Mouse (Mus musculus): ENCODE data around the gene Ppp1r21.

Gene Ppp1r21

GRCm38 (mm10) chr17:88613172-88613571 is 83.3 kb downstream of the Ppp1r21 start:
- no peak for DNase-seq (ENCODE audit: low read depth, low spot score)

GRCm38 (mm10) chr17:88613721-88614120 is 83.8 kb downstream of the Ppp1r21 start:
- no peak for DNase-seq (ENCODE audit: low read depth, low spot score)

- no peak for DNase-seq (ENCODE audit: low read depth, low spot score)
Observed at GRCm38 (mm10) chr17:88614234-88614633, 84.3 kb downstream of the Ppp1r21 start.

DNA sequence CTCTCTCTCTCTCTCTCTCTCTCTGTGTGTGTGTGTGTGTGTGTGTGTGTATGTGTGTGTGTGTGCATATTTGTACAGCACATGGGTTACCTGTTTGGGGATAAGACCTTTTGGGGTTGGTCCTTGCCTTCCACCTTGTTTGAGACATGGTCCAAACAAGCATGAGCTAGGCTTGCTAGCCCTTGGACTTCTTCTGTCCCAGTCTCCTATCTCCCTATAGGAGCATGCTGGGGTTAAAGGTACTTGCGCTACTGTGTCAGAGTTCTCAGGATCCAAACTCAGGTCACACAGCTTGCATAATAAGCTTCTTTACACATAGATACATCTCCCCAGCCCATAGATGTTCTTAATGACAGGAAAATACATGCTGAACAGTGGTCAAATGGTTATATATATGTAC is 84.8 kb downstream of the Ppp1r21 start:
- no peak for DNase-seq (ENCODE audit: low read depth, low spot score)

DNA sequence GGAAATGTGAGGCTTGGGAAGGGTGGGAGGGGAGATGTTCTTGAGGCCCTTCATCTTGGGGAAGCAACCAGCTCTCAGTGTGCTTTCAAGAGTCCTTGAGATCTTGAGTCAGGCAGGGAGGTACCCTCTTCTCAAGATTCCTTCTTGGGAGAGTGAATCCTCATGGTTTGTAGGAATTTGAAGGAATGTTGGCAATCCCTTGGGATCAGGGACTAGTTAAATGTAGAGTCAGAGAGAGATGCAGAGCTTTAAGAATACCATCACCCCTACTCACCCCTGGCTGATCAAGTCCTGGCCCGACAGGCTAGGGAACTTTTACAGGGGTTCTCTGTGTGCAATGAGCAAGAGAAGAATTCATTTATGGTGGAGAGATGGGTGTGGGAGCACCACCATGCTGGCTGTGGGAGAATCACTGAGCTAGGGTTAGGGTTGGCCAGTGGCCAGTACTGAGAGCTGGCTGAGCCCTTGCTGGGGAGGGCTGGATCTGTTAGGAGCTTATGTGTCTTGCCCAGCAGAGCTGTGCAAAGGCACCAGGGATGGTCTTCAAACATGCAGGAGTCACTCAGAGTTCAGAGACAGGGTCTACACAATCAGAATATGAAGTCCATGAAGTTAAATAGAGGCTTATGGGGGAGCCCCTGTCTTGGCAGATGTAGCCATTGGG is 85.7 kb downstream of the Ppp1r21 start:
- DNase-seq (ENCODE audit: low read depth, low spot score): no peak

GRCm38 (mm10) chr17:88620935-88621334 is 91.0 kb downstream of the Ppp1r21 start:
- no peak for DNase-seq (ENCODE audit: low read depth, low spot score)

DNA sequence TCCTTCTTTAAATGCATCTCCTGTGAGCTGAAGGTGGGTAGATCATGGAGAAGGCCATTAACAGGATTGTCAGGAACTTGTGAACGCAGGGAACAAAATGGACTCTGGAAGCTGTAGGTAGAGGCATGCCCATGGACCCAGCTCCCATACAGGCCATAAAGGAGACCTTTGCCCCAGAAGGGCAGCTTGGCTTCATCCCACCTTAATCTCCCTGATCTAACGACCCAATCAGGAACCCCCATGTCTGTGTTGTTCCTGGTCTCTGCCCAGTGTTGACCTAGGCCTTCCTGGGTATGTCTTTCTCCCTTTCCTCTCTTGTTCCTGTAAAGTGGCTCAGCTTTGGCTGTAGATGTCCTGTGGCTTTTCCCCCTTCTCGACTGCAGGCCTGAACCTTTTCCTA is 91.5 kb downstream of the Ppp1r21 start:
- DNase-seq (ENCODE audit: low read depth, low spot score): no peak

GRCm38 (mm10) chr17:88622711-88623110 is 92.8 kb downstream of the Ppp1r21 start:
- no peak for DNase-seq (ENCODE audit: low read depth, low spot score)

DNA sequence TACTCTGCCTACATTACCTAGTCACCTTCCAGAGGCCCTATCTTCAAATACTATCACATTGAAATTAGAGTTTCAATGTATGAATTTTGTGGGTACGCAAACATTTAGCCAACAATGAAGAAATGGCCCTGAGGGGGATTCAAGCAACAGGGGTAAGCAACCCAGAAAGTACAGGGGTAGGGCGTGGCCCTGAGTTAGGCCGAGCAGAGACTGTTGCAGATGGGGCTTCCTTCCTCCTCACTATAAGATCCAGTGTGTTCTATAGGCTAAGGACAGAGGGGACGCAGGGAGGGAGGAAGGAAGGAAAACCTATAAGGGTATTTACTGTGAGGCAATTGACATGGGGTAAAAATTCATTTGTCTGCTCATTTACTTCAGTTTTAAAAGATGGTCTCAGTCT is 94.5 kb downstream of the Ppp1r21 start:
- DNase-seq (ENCODE audit: low read depth, low spot score): no peak

- no peak for DNase-seq (ENCODE audit: low read depth, low spot score)
Observed at GRCm38 (mm10) chr17:88625350-88625749, 95.4 kb downstream of the Ppp1r21 start.

DNA sequence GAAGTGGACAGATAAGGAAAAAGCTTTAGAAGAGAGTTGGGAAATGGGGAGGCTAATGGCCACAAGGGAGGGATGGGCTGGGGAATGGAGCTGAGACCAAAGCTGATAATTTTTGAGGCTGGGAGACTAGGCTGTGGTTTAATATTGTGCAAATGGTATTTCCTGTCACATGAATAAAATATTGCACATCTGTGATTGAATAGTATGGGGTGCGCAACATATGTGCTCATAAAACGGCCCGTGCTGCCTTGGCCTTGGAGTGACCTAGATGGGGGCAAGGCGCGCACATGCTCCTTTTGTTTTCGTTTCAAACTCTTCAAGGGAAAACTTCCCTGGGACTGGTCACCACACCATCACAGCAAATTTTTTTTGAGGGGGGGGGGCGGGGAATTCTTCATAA is 96.0 kb downstream of the Ppp1r21 start:
- no peak for DNase-seq (ENCODE audit: low read depth, low spot score)

DNA sequence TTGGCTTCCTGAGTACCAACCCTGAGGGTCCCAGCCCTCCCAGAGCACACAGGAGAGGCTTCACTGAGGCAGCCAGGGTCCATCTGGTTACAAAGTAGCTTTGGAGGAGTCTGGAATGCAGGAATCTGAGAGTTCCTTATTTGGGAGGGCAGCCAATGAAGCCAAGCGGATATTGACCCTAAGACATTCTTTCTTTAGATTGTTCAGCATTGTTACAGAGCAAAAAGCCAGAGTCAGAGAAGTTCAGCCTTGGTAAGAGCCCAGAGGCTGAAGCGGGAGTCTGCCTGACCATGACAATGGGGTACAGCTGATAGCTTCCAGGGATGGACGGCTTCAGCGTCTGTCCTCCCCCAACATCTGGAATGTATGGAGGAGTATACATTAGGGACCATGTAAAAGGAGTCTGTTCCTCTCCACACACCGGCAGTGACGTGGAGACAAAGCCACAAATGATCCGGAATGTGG is 96.5 kb downstream of the Ppp1r21 start:
- peak; percentile 23 for DNase-seq (ENCODE audit: low read depth, low spot score)

DNA sequence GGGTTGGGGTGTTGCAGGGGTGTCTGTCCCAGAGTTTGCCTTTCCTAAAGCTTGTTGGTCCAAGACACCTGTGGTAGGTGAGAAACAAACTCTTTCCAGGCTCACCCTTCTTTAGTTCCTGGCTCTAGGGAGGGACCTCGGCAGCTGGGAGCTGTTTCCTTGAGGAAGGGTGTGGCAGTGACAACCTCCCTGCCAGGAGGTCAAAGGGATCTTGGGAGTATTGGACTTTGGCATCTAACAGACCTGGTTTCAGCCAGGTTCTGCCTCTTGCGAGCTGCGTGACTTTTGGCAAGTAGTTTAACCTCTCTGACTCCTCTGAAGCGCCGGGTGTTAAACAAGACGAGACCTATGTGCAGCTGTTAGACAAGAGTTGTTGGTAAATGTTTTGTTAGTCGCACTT is 97.2 kb downstream of the Ppp1r21 start:
- DNase-seq (ENCODE audit: low read depth, low spot score): no peak

DNA sequence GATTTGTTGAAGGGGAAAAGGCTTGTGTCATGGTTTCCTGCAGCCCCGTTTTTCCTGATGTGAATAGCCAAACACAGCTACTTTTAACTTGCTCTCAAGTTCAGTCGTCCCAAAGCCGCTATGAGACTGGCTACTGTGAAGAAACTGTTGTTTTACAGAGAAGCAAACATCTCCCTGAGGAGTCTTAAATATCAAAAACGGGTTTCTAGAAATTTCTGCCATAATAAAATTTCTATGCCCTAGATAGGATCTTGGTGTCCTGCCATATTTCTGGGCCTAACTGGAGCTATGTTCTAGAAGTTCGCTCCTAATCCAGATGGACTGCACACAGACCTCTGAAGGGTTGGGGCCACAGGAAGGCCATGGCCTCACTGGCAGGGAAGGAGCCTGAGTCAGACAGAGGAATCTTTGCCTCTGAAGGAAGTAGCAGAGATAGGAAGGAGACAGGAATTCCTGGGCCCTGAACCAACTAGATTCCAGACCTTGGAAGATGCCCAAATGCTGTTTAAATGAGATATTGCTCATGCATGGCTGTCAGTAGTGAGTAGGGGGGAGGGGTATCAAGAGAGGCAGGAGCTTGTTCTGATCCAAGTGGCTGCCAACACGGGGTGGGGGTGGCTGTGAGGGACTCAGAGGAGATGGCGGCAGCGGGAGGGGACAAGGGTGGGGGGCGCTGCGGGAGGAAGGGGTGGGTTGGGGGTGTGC is 98.9 kb downstream of the Ppp1r21 start:
- no peak for DNase-seq (ENCODE audit: low read depth, low spot score)

GRCm38 (mm10) chr17:88629381-88629759 is 99.5 kb downstream of the Ppp1r21 start:
- DNase-seq (ENCODE audit: low read depth, low spot score): no peak

- DNase-seq (ENCODE audit: low read depth, low spot score): no peak
Observed at GRCm38 (mm10) chr17:88629931-88630553, 100.1 kb downstream of the Ppp1r21 start.

DNA sequence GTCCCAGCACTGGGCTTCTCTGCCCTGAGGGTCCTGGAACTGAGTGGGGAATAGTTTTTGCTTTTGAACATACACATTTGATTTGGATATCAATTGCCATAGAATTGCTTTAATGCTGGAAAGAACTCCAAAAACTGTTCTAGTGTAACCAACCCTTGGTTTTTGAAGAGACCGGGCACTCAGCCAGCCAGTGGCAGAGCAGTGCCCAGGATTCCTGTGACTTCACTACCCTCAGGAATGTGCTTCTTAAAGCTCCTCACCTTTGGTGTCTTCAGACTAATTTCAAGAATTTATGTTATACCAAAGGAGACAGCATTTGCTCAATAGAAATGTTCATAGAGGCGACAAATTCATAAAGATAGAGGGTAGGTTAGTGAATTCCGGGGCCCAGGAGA is 100.6 kb downstream of the Ppp1r21 start:
- DNase-seq (ENCODE audit: low read depth, low spot score): no peak

GRCm38 (mm10) chr17:88632631-88633030 is 102.7 kb downstream of the Ppp1r21 start:
- DNase-seq (ENCODE audit: low read depth, low spot score): no peak

- DNase-seq (ENCODE audit: low read depth, low spot score): no peak
Observed at GRCm38 (mm10) chr17:88636076-88636475, 106.2 kb downstream of the Ppp1r21 start.

- DNase-seq (ENCODE audit: low read depth, low spot score): no peak
Observed at GRCm38 (mm10) chr17:88636587-88636986, 106.7 kb downstream of the Ppp1r21 start.

Data from embryo, embryonic 11.5 days (tissue).